Comparison of ENCODE assay signal across 8 mouse cellular contexts in genomic region chr6:72389941-72390771, GRCm38 (mm10). TPM values are rescaled to one million over a fixed set of nuclear protein-coding genes. Genes with fewer than 3 reads are reported as not detected.
A peak's percentile ranks its signal among the peaks of the same experiment; 100 is the strongest.
DNase-seq lines count a peak whose midpoint lies in the region; ATAC-seq and TF ChIP-seq lines count a peak whose summit lies in the region.

TSS of gene Vamp8 (minus strand) at chr6:72390703.

- TF ChIP-seq CTCF in liver, adult 2 months (IDR thresholded peaks at IDR 0.05; ENCODE audit: low read depth, low read length): peak; percentile 59

- H3K27ac ChIP-seq in embryonic facial prominence, embryonic 13.5 days: peak within 1 kb of the TSS; percentile 94
- peak within 1 kb of the TSS; percentile 93 for H3K27ac ChIP-seq in liver, adult 2 months (replicated peaks; ENCODE audit: insufficient read depth, low read depth, low read length)

- H3K4me2 ChIP-seq in embryonic facial prominence, embryonic 13.5 days: peak within 1 kb of the TSS; percentile 77

- H3K4me3 ChIP-seq in embryonic facial prominence, embryonic 13.5 days: peak within 1 kb of the TSS; percentile 62
- peak within 1 kb of the TSS; percentile 73 for H3K4me3 ChIP-seq in liver, adult 2 months (ENCODE audit: insufficient read depth, low read depth, low read length)

- H3K9ac ChIP-seq in embryonic facial prominence, embryonic 13.5 days: peak within 1 kb of the TSS; percentile 83
- peak within 1 kb of the TSS; percentile 79 for H3K9ac ChIP-seq in liver, adult 2 months (ENCODE audit: low read depth, low read length)

- no peaks in the 10 kb centered on the region for H3K9me3 ChIP-seq in embryonic facial prominence, embryonic 13.5 days

- no peaks in the 10 kb centered on the region for H3K27me3 ChIP-seq in embryonic facial prominence, embryonic 13.5 days
- H3K27me3 ChIP-seq in liver, adult 2 months (ENCODE audit: control insufficient read depth, insufficient read depth, low read length): no peaks in the 10 kb centered on the region

- peak; percentile 73 for ATAC-seq in embryonic facial prominence, embryonic 13.5 days (ENCODE audit: insufficient number of reproducible peaks, insufficient read depth, low FRiP score, low TSS enrichment, low read depth)
- peak; percentile 87 for ATAC-seq in monocyte, adult 5-6 weeks (replicated peaks; ENCODE audit: insufficient number of reproducible peaks, low FRiP score, low TSS enrichment, poor library complexity, severe bottlenecking)

- under 1% methylated on average over 33 of the region's 33 CpGs for WGBS in embryonic facial prominence, embryonic 13.5 days
- 1% methylated on average over 33 of the region's 33 CpGs for WGBS in liver, adult 2 months

- peaks cover 27% of the 10 kb centered on the region for H3K4me1 ChIP-seq in embryonic facial prominence, embryonic 13.5 days
- H3K4me1 ChIP-seq in liver, adult 2 months (ENCODE audit: control insufficient read depth, insufficient read depth, low read length): peaks cover 6% of the 10 kb centered on the region

- peaks cover 10% of the 10 kb centered on the region; the same call in 1 of the 2 replicates for H3K79me2 ChIP-seq in liver, adult 2 months (ENCODE audit: control insufficient read depth, insufficient read depth, low read length)

- peak; percentile 79 for DNase-seq in 3134 (ENCODE audit: extremely low read depth, insufficient read length, low spot score)
- peak; percentile 93 for DNase-seq in adrenal gland, postnatal 14 days
- peak; percentile 91 to 93 for DNase-seq in heart, adult 9 months (ENCODE audit: low spot score in 2 of 2)
- peak; percentile 94 for DNase-seq in kidney, adult 9 months
- peak; percentile 89 for DNase-seq in liver, adult 2 months (ENCODE audit: extremely low read depth, low read depth, low spot score)
- DNase-seq in spleen, postnatal 4 days (ENCODE audit: low spot score in 2 of 2): peak; percentile 73 to 89

- TF ChIP-seq POLR2A in liver, adult 2 months (IDR thresholded peaks at IDR 0.05; ENCODE audit: extremely low read depth, insufficient read depth, low read length): peak; percentile 80

- H3K36me3 ChIP-seq in embryonic facial prominence, embryonic 13.5 days: peaks cover 20% of the 10 kb centered on the region
- H3K36me3 ChIP-seq in liver, adult 2 months (ENCODE audit: control insufficient read depth, insufficient read depth, low read length): peaks cover 18% of the 10 kb centered on the region

RNA-seq across cellular contexts. Expression of gene Vamp8, which starts in this region (rescaled TPM):
- 104 and 113 TPM in 2 replicates for total RNA-seq in adrenal gland, postnatal 14 days (2021)
- polyA plus RNA-seq in embryonic facial prominence, embryonic 13.5 days (2015; fragmentation: Nextera tagmentation; extraction: Ambion mirVana): 130 and 135 TPM in 2 replicates
- total RNA-seq in liver, adult 2 months (2014; rRNA removed): 193 and 238 TPM in 2 replicates
- polyA plus RNA-seq in liver, adult 2 months (2012; rRNA removed): 219 and 220 TPM in 2 replicates
- 202 to 246 TPM (median 207 TPM) in 3 replicates for total RNA-seq in monocyte, adult 5-6 weeks (2017)

Comparison
In these comparisons a context has a peak if more than half of its experiments do, and no peak if none do; other contexts are left out.
1. Peak in every context shown above with its lines: DNase-seq, ATAC-seq, H3K4me3 ChIP-seq and H3K27ac ChIP-seq.